Mouse (Mus musculus): ENCODE results near the gene Mlkl.

GRCm38 (mm10) chr8:111384628-111385027 lies 46.7 kb upstream of the Mlkl start:
- TF ChIP-seq CTCF (IDR thresholded peaks at IDR 0.05; ENCODE audit: low read depth, low read length) (no peak), GATA1 (IDR thresholded peaks at IDR 0.05; ENCODE audit: borderline replicate concordance, low read length) (no peak), TAL1 (conservative IDR thresholded peaks at IDR 0.05; ENCODE audit: low read depth, low read length) (no peak), POLR2AphosphoS5 (IDR thresholded peaks at IDR 0.05; ENCODE audit: insufficient replicate concordance, low read depth, low read length) (no peak), GATA2 (IDR thresholded peaks at IDR 0.05; ENCODE audit: borderline replicate concordance, low read depth, low read length) (no peak)
